Mouse (Mus musculus) T-cell, adult 2 months (primary cell): ENCODE results near the gene Dkk3.

Experiments
- DNase-seq: peaks from one replicate; pipeline ENCODE4 v3.0.0; 2022; ENCODE audit warnings: low spot score

Gene Dkk3

DNA sequence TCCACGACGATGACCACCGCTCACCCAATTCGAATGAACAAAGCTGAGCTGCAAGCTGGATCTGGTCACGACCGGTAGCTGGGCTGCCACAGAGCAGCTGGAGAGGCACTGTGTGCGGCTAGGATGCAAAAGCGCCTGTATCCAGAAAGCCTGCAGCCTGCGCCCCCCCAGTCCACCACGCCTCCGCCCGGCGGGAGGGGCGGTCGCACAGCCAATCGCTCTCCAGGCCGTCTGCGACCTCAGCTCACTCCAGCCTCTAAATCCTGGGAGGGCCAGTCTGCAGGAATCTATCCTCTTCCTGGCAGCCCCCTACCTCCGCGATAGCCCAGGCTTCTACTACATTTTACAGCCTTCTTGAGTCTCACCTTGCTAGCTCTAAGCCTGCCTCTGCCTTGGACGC is at the start of gene Dkk3:
Gene Dkk3, minus strand, starts transcription at position 116 of the 400 bp plus-strand sequence.
- DNase-seq, result no peak

- DNase-seq, result no peak
Observed at GRCm38 (mm10) chr7:112207717-112208116, 48.9 kb upstream of the Dkk3 start.

- DNase-seq, result no peak
Observed at GRCm38 (mm10) chr7:112205513-112205912, 46.7 kb upstream of the Dkk3 start.

GRCm38 (mm10) chr7:112204380-112204963 is 45.6 kb upstream of the Dkk3 start:
- DNase-seq, result no peak

GRCm38 (mm10) chr7:112203937-112204336 is 45.1 kb upstream of the Dkk3 start:
- DNase-seq, result no peak

DNA sequence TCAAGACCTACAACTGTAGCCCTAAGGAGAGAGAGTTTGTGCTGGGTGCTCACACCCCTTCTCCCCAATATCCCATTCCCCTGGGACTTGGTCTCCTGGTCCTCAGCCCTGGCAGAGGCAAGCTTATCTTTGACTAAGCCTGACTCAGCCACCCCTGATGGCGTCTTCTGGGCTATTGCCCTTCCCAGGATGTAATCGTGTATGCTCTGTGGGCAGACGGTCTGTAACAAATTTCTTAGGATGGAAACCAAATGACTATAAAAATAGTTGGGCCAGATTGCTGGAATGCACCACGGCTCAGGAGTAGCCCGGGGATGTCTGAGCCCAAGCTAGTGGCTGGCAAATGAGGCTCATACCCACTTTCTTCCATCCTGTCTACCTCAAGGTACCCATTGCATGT is 44.0 kb upstream of the Dkk3 start:
- DNase-seq, result no peak

- DNase-seq, result no peak
Observed at GRCm38 (mm10) chr7:112202194-112202593, 43.3 kb upstream of the Dkk3 start.

- DNase-seq, result no peak
Observed at GRCm38 (mm10) chr7:112200761-112201160, 41.9 kb upstream of the Dkk3 start.

DNA sequence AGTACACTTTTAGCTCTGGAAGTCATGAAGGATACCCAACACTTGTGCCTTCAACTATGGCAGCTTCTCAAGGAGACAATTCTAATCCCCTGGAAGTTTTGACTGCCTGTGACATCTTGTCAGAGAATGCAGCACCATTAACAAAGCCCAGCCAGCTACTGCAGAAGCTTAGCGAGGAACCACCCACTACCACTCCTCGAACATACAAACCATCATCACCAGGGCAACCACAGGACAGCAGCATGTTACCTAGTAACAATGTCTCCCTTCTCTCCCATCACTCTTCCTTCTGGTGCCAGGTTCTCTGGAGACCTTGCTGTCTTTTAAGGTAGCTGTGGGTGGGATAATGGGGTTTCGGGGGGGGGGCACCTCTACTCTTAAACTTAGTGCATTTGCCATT is 40.5 kb upstream of the Dkk3 start:
- no peak for DNase-seq

GRCm38 (mm10) chr7:112197461-112197860 is 38.6 kb upstream of the Dkk3 start:
- DNase-seq, result no peak

DNA sequence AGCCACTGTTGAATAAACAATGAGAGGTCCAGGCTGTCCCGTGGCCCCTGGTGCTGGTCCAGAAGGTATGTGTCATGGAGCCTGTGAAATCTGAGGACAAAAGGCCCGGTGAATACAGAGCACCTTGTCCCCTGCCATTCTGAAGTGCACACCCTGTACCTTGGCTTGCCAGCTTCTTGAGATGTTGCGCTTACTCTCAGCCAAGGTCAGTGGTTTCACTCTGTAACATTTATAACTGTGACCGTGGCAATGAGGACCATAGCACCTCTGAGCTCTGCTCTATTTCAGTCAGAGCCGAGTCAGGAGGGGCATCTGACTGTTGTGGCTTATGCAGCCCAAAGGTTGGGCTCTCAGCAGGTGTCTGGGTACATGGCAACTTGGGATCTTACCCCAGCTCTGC is 35.4 kb upstream of the Dkk3 start:
- DNase-seq, result no peak

DNA sequence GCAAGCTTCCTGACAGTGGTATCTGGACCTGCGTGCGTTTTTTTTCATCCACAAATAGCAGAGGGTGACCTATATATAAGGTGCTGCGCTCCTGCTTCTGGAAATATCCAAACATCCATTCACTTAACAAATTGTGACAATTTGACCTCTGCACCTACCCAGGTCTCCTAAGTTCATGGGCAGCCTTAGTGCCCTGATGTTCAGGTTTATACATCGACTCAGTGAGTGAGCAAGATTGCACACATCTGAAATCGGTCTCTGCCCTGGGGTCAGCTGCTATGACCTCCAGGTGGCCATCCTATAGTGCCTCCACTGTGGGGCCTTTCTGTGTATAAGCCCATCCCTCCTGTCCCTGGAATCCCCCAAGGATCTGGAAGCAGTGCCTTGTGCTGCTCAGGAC is 33.9 kb upstream of the Dkk3 start:
- no peak for DNase-seq

- no peak for DNase-seq
Observed at GRCm38 (mm10) chr7:112192237-112192636, 33.4 kb upstream of the Dkk3 start.

GRCm38 (mm10) chr7:112187536-112188459 is 28.9 kb upstream of the Dkk3 start:
- DNase-seq, result no peak

DNA sequence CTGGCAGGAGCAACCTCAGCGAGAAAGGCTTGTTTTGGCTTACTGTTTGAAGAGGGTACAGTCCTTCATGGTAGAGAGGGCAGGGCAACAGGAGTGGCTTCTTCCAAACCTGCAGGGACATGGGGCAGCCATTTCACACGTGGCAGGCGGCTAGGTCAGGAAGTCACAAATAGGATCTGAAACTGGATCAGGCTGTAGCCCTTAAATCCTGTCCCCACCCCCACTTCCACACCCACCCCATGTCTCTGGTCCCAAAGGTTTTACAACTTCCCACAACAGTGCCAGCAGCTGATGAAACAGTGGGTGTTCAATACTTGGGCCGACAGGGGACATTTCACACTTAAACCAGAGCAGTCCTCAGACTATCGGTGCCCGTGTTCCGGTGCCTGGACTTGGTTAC is 28.0 kb upstream of the Dkk3 start:
- no peak for DNase-seq

- DNase-seq, result no peak
Observed at GRCm38 (mm10) chr7:112185226-112185745, 26.4 kb upstream of the Dkk3 start.

DNA sequence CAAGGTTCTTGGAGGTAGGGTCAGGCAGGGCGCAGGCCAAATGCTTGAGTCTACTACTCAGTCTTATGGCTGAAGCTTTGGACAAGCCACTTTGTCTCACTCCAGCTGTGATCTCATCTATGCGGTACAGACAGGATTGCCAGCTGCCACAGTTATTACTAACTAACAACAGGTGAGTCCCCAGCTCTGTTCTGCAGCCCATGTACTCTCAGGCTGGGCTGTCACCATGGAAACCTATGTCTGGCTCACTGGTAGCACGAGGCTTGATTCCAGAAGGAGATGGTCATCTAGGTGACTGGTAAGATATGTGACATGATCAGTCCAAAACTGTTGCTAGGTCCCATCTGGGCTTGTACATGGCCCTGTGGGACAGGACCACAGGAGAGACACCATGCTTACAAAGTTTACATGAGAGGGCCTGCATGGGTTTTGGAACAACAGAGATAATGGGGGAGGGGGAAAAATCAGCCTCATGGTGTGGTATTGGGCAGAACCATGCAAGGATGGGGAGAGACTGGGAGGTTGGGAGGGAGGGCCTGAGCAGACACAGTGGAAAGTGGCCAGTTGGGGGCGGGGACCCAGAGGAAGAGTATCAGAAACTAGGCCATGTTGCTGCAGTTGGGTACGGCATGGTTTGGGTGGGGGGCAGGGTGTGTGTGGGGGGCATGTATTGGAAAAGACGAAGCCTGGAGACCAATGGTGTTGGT is 25.8 kb upstream of the Dkk3 start:
- no peak for DNase-seq

- peak; percentile 74 for DNase-seq
Observed at GRCm38 (mm10) chr7:112183258-112183841, 24.5 kb upstream of the Dkk3 start.

GRCm38 (mm10) chr7:112180235-112180705 is 21.4 kb upstream of the Dkk3 start:
- peak; percentile 63 for DNase-seq

GRCm38 (mm10) chr7:112176627-112177026 is 17.8 kb upstream of the Dkk3 start:
- no peak for DNase-seq

- no peak for DNase-seq
Observed at GRCm38 (mm10) chr7:112172669-112173068, 13.8 kb upstream of the Dkk3 start.
